Mouse (Mus musculus): ENCODE data around the gene Haus3.

GRCm38 (mm10) chr5:34167857-34168256 is 1.5 kb downstream of the Haus3 start:
- TF ChIP-seq CHD2 (IDR thresholded peaks at IDR 0.05; ENCODE audit: low read depth, low read length) (no peak), ZNF384 (IDR thresholded peaks at IDR 0.05; ENCODE audit: low read depth, low read length) (no peak), MAFK (IDR thresholded peaks at IDR 0.05; ENCODE audit: insufficient read depth, low read depth, low read length) (no peak)
